Mouse (Mus musculus) lung, postnatal 0 days (tissue): ENCODE measurements around the gene Akap6. TPM values are rescaled to one million over a fixed set of nuclear protein-coding genes. Genes with fewer than 3 reads are reported as not detected.
A peak's percentile ranks its signal among the peaks of the same experiment; 100 is the strongest.

Source experiments
- ATAC-seq: fragments of 200-750 bp; cut with Nextera tagmentation; 2 replicates; pipeline ENCODE4 v1.8.0; 2017; ENCODE audit warnings: moderate library complexity
- DNase-seq: peaks from one replicate; pipeline ENCODE4 v3.0.0-alpha.2; 2016; ENCODE audit warnings: low spot score
- H3K27ac ChIP-seq: fragments of 300-500 bp; sonication (generic); 2 replicates; pipeline ENCODE4 v1.5.1; 2014; ENCODE audit warnings: antibody characterized with exemption, mild to moderate bottlenecking, low read length, mixed read lengths
- H3K27me3 ChIP-seq: fragments of 300-500 bp; sonication (generic); replicated peaks from 2 replicates; pipeline ENCODE4 v1.6.1; 2014; ENCODE audit warnings: low read length, mixed read lengths; ENCODE audit not compliant: insufficient read depth
- H3K36me3 ChIP-seq: fragments of 300-500 bp; sonication (generic); 2 replicates; pipeline ENCODE4 v1.6.1; 2014; ENCODE audit warnings: low read length, mixed read lengths; ENCODE audit not compliant: insufficient read depth
- H3K4me1 ChIP-seq: fragments of 300-500 bp; sonication (generic); 2 replicates; pipeline ENCODE4 v1.6.1; 2014; ENCODE audit warnings: antibody characterized with exemption, low read depth, low read length, mixed read lengths; ENCODE audit not compliant: insufficient read depth
- H3K4me2 ChIP-seq: fragments of 300-500 bp; sonication (generic); replicated peaks from 2 replicates; pipeline ENCODE4 v1.6.1; 2014; ENCODE audit warnings: low read depth, mild to moderate bottlenecking, low read length, moderate library complexity, mixed read lengths
- H3K4me3 ChIP-seq: fragments of 300-500 bp; sonication (generic); 2 replicates; pipeline ENCODE4 v1.5.1; 2014; ENCODE audit warnings: low read depth, low read length
- H3K9ac ChIP-seq: fragments of 300-500 bp; sonication (generic); replicated peaks from 2 replicates; pipeline ENCODE4 v1.6.1; 2014; ENCODE audit warnings: low read depth, mild to moderate bottlenecking
- H3K9me3 ChIP-seq: fragments of 300-500 bp; sonication (generic); 2 replicates; pipeline ENCODE4 v1.6.1; 2016; ENCODE audit warnings: low read length, mixed read lengths
- CTCF ChIP-seq: IDR thresholded peaks from 2 replicates; pipeline ENCODE4 v1.5.1; 2016; ENCODE audit warnings: antibody characterized with exemption, mild to moderate bottlenecking
- EP300 ChIP-seq: IDR thresholded peaks from 2 replicates; pipeline ENCODE4 v1.6.1; 2016; ENCODE audit warnings: antibody characterized with exemption, mild to moderate bottlenecking, control low read depth
- WGBS: fragments of 180-500 bp; shearing (Covaris S2); extraction: QIAGEN DNeasy Blood & Tissue Kit; methylation state at CpG from one replicate; pipeline ENCODE4 v1.1.7; 2014; 5-methylcytosine and 5-hydroxymethylcytosine counted together
- polyA plus RNA-seq: library from polyadenylated mRNA; unstranded; fragments of >200 nt; fragmentation: Nextera tagmentation; extraction: Ambion mirVana; gene quantifications from 2 replicates; pipeline ENCODE4 v1.2.1, GENCODE M21; 2015

Gene Akap6
- polyA plus RNA-seq, 1 experiment from 2014 or later, result 0.12 TPM

GRCm38 (mm10) chr12:52847020-52847419 lies 147.8 kb downstream of the Akap6 start:
- Histone ChIP-seq H3K4me2 (no peak overlapping the region), H3K27me3 (no peaks in the 10 kb centered on the region), H3K9ac (no peak overlapping the region), H3K9me3 (no peaks in the 10 kb centered on the region), H3K27ac (no peak overlapping the region), H3K4me3 (no peak overlapping the region), H3K4me1 (no peaks in the 10 kb centered on the region), H3K36me3 (no peaks in the 10 kb centered on the region)
- 86% methylated on average over 4 of the region's 4 CpGs for WGBS
- TF ChIP-seq EP300 (no peak), CTCF (no peak)
- DNase-seq, result no peak
- no peak for ATAC-seq

- no peak overlapping the region for H3K4me2 ChIP-seq
- DNase-seq (peak; percentile 15), ATAC-seq (peak; percentile 41)
- no peaks in the 10 kb centered on the region for H3K36me3 ChIP-seq
- no peaks in the 10 kb centered on the region for H3K27me3 ChIP-seq
- TF ChIP-seq EP300 (no peak), CTCF (no peak)
- H3K4me3 ChIP-seq, result no peak overlapping the region
- H3K27ac ChIP-seq, result no peak overlapping the region
- WGBS, result 46% methylated on average over 14 of the region's 14 CpGs
- H3K9ac ChIP-seq, result no peak overlapping the region
- no peaks in the 10 kb centered on the region for H3K4me1 ChIP-seq
- H3K9me3 ChIP-seq, result no peaks in the 10 kb centered on the region
Observed at GRCm38 (mm10) chr12:52847830-52848518, 148.8 kb downstream of the Akap6 start.

GRCm38 (mm10) chr12:52848519-52848855 lies 149.3 kb downstream of the Akap6 start:
- Histone ChIP-seq H3K4me2 (no peak overlapping the region), H3K9me3 (no peaks in the 10 kb centered on the region), H3K4me3 (no peak overlapping the region), H3K27me3 (no peaks in the 10 kb centered on the region), H3K36me3 (no peaks in the 10 kb centered on the region), H3K4me1 (no peaks in the 10 kb centered on the region), H3K27ac (no peak overlapping the region), H3K9ac (no peak overlapping the region)
- no peak for TF ChIP-seq EP300
- no peak for TF ChIP-seq CTCF
- ATAC-seq (peak; percentile 8; the same call in 1 of the 2 replicates), DNase-seq (no peak)
- WGBS, result 79% methylated on average over 5 of the region's 7 CpGs

GRCm38 (mm10) chr12:52849297-52849696 lies 150.1 kb downstream of the Akap6 start:
- 73% methylated on average over 4 of the region's 4 CpGs for WGBS
- no peak overlapping the region for H3K27ac ChIP-seq

GRCm38 (mm10) chr12:52850332-52851036 lies 151.3 kb downstream of the Akap6 start:
- WGBS, result 66% methylated on average over 7 of the region's 7 CpGs
- DNase-seq (no peak), ATAC-seq (no peak)
- Histone ChIP-seq H3K36me3 (no peaks in the 10 kb centered on the region), H3K9me3 (no peaks in the 10 kb centered on the region), H3K4me2 (no peak overlapping the region), H3K27me3 (no peaks in the 10 kb centered on the region), H3K4me1 (no peaks in the 10 kb centered on the region), H3K27ac (no peak overlapping the region), H3K4me3 (no peak overlapping the region), H3K9ac (no peak overlapping the region)
- TF ChIP-seq CTCF (no peak), EP300 (no peak)

More at GRCm38 (mm10) chr12:52849297-52849696, 150.1 kb downstream of the Akap6 start:
- DNase-seq (no peak), ATAC-seq (no peak)
- TF ChIP-seq CTCF (no peak), EP300 (no peak)
- H3K36me3 ChIP-seq, result no peaks in the 10 kb centered on the region
- H3K4me3 ChIP-seq, result no peak overlapping the region
- H3K4me2 ChIP-seq, result no peak overlapping the region
- H3K4me1 ChIP-seq, result no peaks in the 10 kb centered on the region
- no peaks in the 10 kb centered on the region for H3K9me3 ChIP-seq
- no peaks in the 10 kb centered on the region for H3K27me3 ChIP-seq
- H3K9ac ChIP-seq, result no peak overlapping the region

GRCm38 (mm10) chr12:52851221-52851620 lies 152.0 kb downstream of the Akap6 start:
- Histone ChIP-seq H3K36me3 (no peaks in the 10 kb centered on the region), H3K9me3 (no peaks in the 10 kb centered on the region), H3K4me1 (no peaks in the 10 kb centered on the region), H3K4me2 (no peak overlapping the region), H3K4me3 (no peak overlapping the region), H3K9ac (no peak overlapping the region), H3K27ac (no peak overlapping the region), H3K27me3 (no peaks in the 10 kb centered on the region)
- WGBS, result 74% methylated on average over 5 of the region's 5 CpGs
- TF ChIP-seq EP300 (no peak), CTCF (no peak)
- DNase-seq (no peak), ATAC-seq (no peak)
